Mouse (Mus musculus) C2C12 (cell line): ENCODE measurements around the gene Gm37240. TPM values are rescaled to one million over a fixed set of nuclear protein-coding genes. Genes with fewer than 3 reads are reported as not detected.
A peak's percentile ranks its signal among the peaks of the same experiment; 100 is the strongest.

ENCODE experiments used
- H3K27me3 ChIP-seq: one replicate; pipeline ENCODE4 v1.6.1; 2011; ENCODE audit not compliant: control insufficient read depth, insufficient read depth, insufficient read length
- H3K36me3 ChIP-seq: one replicate; pipeline ENCODE4 v1.6.1; 2011; ENCODE audit not compliant: control insufficient read depth, insufficient read depth
- H3K4me3 ChIP-seq: one replicate; pipeline ENCODE4 v1.5.1; 2011; ENCODE audit warnings: mild to moderate bottlenecking, control low read depth; ENCODE audit not compliant: poor library complexity, insufficient read depth, severe bottlenecking
- H3K79me2 ChIP-seq: one replicate; pipeline ENCODE4 v1.6.1; 2011; ENCODE audit not compliant: control insufficient read depth, insufficient read depth
- H3K79me3 ChIP-seq: one replicate; pipeline ENCODE4 v1.6.1; 2011; ENCODE audit warnings: low read depth, control low read depth
- H3ac ChIP-seq: one replicate; pipeline ENCODE3; 2011; ENCODE audit warnings: low read depth; ENCODE audit not compliant: control insufficient read depth, insufficient read length
- CEBPB ChIP-seq: IDR thresholded peaks from one replicate; pipeline ENCODE4 v1.6.1; 2011; ENCODE audit warnings: low read depth, mild to moderate bottlenecking, control low read depth, moderate library complexity
- CTCF ChIP-seq: IDR thresholded peaks from one replicate; pipeline ENCODE4 v1.5.1; 2011; ENCODE audit not compliant: control insufficient read depth, insufficient read depth, insufficient read length
- FOSL1 ChIP-seq: IDR thresholded peaks from one replicate; pipeline ENCODE4 v1.8.0; 2011; ENCODE audit warnings: mild to moderate bottlenecking, low read length; ENCODE audit not compliant: poor library complexity, insufficient read depth, severe bottlenecking
- MAX ChIP-seq: IDR thresholded peaks from one replicate; pipeline ENCODE4 v1.6.1; 2011; ENCODE audit warnings: mild to moderate bottlenecking, control low read depth
- MYOD1 ChIP-seq: IDR thresholded peaks from one replicate; pipeline ENCODE4 v1.6.1; 2011; ENCODE audit warnings: low read depth; ENCODE audit not compliant: control insufficient read depth, insufficient read length
- MYOG ChIP-seq: IDR thresholded peaks from one replicate; pipeline ENCODE4 v1.6.1; 2011; ENCODE audit not compliant: control insufficient read depth, insufficient read length; ENCODE audit errors: extremely low read depth
- USF1 ChIP-seq: IDR thresholded peaks from one replicate; pipeline ENCODE4 v1.6.1; 2011; ENCODE audit warnings: low read depth, mild to moderate bottlenecking, control low read depth, moderate library complexity
- polyA plus RNA-seq: library from polyadenylated mRNA; unstranded; fragments of >200 nt; fragmentation: generic; extraction: Trizol; gene quantifications from one replicate; pipeline ENCODE4 v1.2.1, GENCODE M21; 2012; ENCODE audit warnings: missing spikeins

The Gm37240 gene
- polyA plus RNA-seq, 1 experiment, result 7.3 TPM

GRCm38 (mm10) chr3:84955857-84956256 is 931.5 kb downstream of the Gm37240 start:
- no peak overlapping the region for H3ac ChIP-seq
- H3K79me2 ChIP-seq, result no peaks in the 10 kb centered on the region
- H3K27me3 ChIP-seq, result no peaks in the 10 kb centered on the region
- TF ChIP-seq MYOD1 (no peak), FOSL1 (no peak), USF1 (no peak), MYOG (no peak), CTCF (no peak), CEBPB (no peak)
- H3K4me3 ChIP-seq, result no peak overlapping the region
- H3K36me3 ChIP-seq, result peaks cover under 1% of the 10 kb centered on the region
- no peaks in the 10 kb centered on the region for H3K79me3 ChIP-seq

- TF ChIP-seq CTCF (no peak), CEBPB (no peak), FOSL1 (no peak), USF1 (no peak), MYOD1 (no peak), MYOG (no peak), MAX (no peak)
- Histone ChIP-seq H3K79me2 (no peaks in the 10 kb centered on the region), H3ac (no peak overlapping the region), H3K36me3 (no peaks in the 10 kb centered on the region), H3K27me3 (no peaks in the 10 kb centered on the region), H3K79me3 (no peaks in the 10 kb centered on the region), H3K4me3 (no peak overlapping the region)
Observed at GRCm38 (mm10) chr3:84955011-84955775, 932.1 kb downstream of the Gm37240 start.

- no peak for TF ChIP-seq FOSL1
- no peak for TF ChIP-seq MYOD1
- TF ChIP-seq MYOG, result no peak
- no peak for TF ChIP-seq MAX
- no peak for TF ChIP-seq CTCF
- TF ChIP-seq CEBPB, result no peak
- no peak for TF ChIP-seq USF1
- no peaks in the 10 kb centered on the region for H3K79me2 ChIP-seq
- H3K4me3 ChIP-seq, result peak overlapping the region; percentile 34
- no peaks in the 10 kb centered on the region for H3K36me3 ChIP-seq
- H3K79me3 ChIP-seq, result no peaks in the 10 kb centered on the region
- H3ac ChIP-seq, result no peak overlapping the region
- H3K27me3 ChIP-seq, result no peaks in the 10 kb centered on the region
Observed at GRCm38 (mm10) chr3:84952585-84953187, 934.6 kb downstream of the Gm37240 start.

- Histone ChIP-seq H3K36me3 (no peaks in the 10 kb centered on the region), H3K79me2 (no peaks in the 10 kb centered on the region), H3K27me3 (no peaks in the 10 kb centered on the region), H3K4me3 (peak overlapping the region; percentile 34), H3K79me3 (no peaks in the 10 kb centered on the region), H3ac (peak overlapping the region; percentile 45)
- TF ChIP-seq MAX, result no peak
- TF ChIP-seq MYOD1, result no peak
- TF ChIP-seq CEBPB, result no peak
- TF ChIP-seq USF1, result no peak
- TF ChIP-seq FOSL1, result no peak
- no peak for TF ChIP-seq CTCF
- TF ChIP-seq MYOG, result no peak
Observed at GRCm38 (mm10) chr3:84952135-84952534, 935.2 kb downstream of the Gm37240 start.

- no peaks in the 10 kb centered on the region for H3K79me3 ChIP-seq
- TF ChIP-seq MYOG (no peak), MYOD1 (no peak), CTCF (no peak), CEBPB (no peak), USF1 (no peak), FOSL1 (no peak), MAX (no peak)
- peak overlapping the region; percentile 34 for H3K4me3 ChIP-seq
- no peaks in the 10 kb centered on the region for H3K27me3 ChIP-seq
- no peaks in the 10 kb centered on the region for H3K36me3 ChIP-seq
- H3ac ChIP-seq, result no peak overlapping the region
- H3K79me2 ChIP-seq, result no peaks in the 10 kb centered on the region
Observed at GRCm38 (mm10) chr3:84951698-84952097, 935.6 kb downstream of the Gm37240 start.
